Mouse (Mus musculus) neural tube, embryonic 13.5 days (tissue): ENCODE measurements around the gene Klhl8. TPM values are rescaled to one million over a fixed set of nuclear protein-coding genes. Genes with fewer than 3 reads are reported as not detected.

Source experiments
- ATAC-seq: fragments of 200-750 bp; cut with Nextera tagmentation; 2 replicates; pipeline ENCODE4 v1.8.0; 2017; ENCODE audit warnings: low read depth, mild to moderate bottlenecking, moderate TSS enrichment, moderate library complexity
- H3K27ac ChIP-seq: fragments of 300-500 bp; sonication (generic); replicated peaks from 2 replicates; pipeline ENCODE4 v1.5.1; 2015; ENCODE audit warnings: moderate library complexity, mild to moderate bottlenecking, inconsistent platforms
- H3K27me3 ChIP-seq: fragments of 300-500 bp; sonication (generic); 2 replicates; pipeline ENCODE4 v1.6.1; 2015; ENCODE audit warnings: mild to moderate bottlenecking, inconsistent platforms
- H3K36me3 ChIP-seq: fragments of 300-500 bp; sonication (generic); 2 replicates; pipeline ENCODE4 v1.6.1; 2015; ENCODE audit warnings: mild to moderate bottlenecking, inconsistent platforms
- H3K4me1 ChIP-seq: fragments of 300-500 bp; sonication (generic); replicated peaks from 2 replicates; pipeline ENCODE4 v1.6.1; 2015; ENCODE audit warnings: inconsistent platforms
- H3K4me2 ChIP-seq: fragments of 300-500 bp; sonication (generic); 2 replicates; pipeline ENCODE4 v1.6.1; 2015; ENCODE audit warnings: inconsistent platforms, mild to moderate bottlenecking, moderate library complexity
- H3K4me3 ChIP-seq: fragments of 300-500 bp; sonication (generic); 2 replicates; pipeline ENCODE4 v1.5.1; 2015; ENCODE audit warnings: mild to moderate bottlenecking, inconsistent platforms
- H3K9ac ChIP-seq: fragments of 300-500 bp; sonication (generic); 2 replicates; pipeline ENCODE4 v1.6.1; 2015; ENCODE audit warnings: moderate library complexity, mild to moderate bottlenecking, inconsistent platforms
- H3K9me3 ChIP-seq: fragments of 300-500 bp; sonication (generic); 2 replicates; pipeline ENCODE4 v1.6.1; 2016; ENCODE audit warnings: inconsistent platforms
- WGBS: fragments of 180-500 bp; shearing (Covaris S2); methylation state at CpG from one replicate; pipeline ENCODE4 v1.1.7; 2015; 5-methylcytosine and 5-hydroxymethylcytosine counted together
- polyA plus RNA-seq: library from polyadenylated mRNA; unstranded; fragments of >200 nt; fragmentation: Nextera tagmentation; extraction: Ambion mirVana; gene quantifications from 2 replicates; pipeline ENCODE4 v1.2.1, GENCODE M21; 2015

Gene Klhl8
- polyA plus RNA-seq, 1 experiment from 2014 or later = 29.2 TPM

DNA sequence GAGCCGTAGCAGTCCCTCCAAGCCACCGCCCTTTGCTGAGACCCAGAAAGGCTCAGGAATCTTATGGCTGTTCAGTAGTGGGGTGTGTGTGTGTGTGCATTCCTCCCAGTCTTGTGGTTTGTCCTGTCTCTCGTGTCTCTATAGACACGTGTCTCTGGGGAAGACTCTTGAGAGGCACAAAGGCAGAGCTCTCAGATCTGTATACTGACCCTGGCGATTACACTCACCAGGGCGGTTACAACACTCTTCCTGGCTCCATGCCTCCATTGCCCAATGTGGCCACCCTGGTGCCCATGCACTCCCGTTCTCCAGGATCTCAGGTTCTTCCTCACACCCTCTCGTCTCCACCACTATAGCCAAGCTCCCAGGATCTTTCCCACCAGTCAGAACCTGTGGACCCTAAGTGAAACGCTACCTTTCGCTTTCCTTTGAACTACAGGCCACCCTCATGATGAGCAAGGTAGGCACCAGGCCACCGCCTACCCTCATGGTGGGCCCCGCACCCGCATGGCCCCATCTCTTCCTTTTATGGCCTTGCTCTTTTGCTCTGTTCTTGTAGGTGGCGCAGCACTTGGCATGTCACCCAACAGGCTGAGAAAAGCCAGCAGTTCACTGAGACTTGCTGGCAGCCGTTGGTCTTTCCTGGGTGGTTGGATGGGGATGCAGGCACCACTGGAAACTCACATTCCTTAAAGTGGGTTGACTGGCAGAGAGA is 72.4 kb downstream of the Klhl8 start:
- Histone ChIP-seq H3K4me1 (peaks cover 12% of the 10 kb centered on the region), H3K4me2 (no peak overlapping the region), H3K9me3 (no peaks in the 10 kb centered on the region), H3K27ac (no peak overlapping the region), H3K9ac (no peak overlapping the region), H3K27me3 (no peaks in the 10 kb centered on the region), H3K4me3 (no peak overlapping the region), H3K36me3 (0 out of 2 replicates have a peak, but pooled peaks cover 18% of the 10 kb centered on the region)
- no peak for ATAC-seq
- 91% methylated on average over 15 of the region's 15 CpGs for WGBS

DNA sequence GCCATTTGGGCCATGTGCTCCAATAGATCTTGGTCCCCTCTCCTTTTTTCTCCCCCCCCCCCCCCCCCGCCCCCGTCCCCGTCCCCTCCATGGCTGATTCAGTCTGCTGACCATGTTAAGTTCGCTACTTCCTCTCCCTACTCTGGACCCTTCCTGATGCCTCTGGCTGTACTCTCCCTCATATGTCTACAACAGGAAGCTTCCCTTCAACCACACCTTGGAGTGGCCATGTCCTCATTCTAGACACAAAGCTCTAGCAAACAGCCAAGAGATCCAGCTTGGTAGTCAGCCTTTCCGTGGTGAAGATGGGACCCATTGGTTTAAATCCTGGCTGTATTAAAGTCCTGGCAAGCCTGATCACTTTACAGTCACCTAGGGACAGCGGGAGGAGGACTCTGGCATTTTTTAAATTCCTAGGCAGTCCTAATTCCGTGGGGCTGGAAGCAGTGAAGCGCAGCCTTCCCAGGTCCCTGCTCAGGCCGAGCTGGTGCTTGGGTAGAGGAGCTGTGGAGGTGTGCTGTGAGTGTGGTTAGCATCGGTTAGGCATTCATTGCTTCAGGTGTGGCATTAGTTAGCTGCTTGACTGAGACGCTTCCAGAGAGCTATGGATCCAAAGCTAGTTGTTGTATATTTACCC is 74.8 kb downstream of the Klhl8 start:
- Histone ChIP-seq H3K4me1 (peaks cover 12% of the 10 kb centered on the region), H3K9ac (no peak overlapping the region), H3K36me3 (0 out of 2 replicates have a peak, but pooled peaks cover 12% of the 10 kb centered on the region), H3K9me3 (no peaks in the 10 kb centered on the region), H3K4me2 (no peak overlapping the region), H3K27ac (no peak overlapping the region), H3K27me3 (no peaks in the 10 kb centered on the region), H3K4me3 (no peak overlapping the region)
- 84% methylated on average over 10 of the region's 11 CpGs for WGBS
- no peak for ATAC-seq

DNA sequence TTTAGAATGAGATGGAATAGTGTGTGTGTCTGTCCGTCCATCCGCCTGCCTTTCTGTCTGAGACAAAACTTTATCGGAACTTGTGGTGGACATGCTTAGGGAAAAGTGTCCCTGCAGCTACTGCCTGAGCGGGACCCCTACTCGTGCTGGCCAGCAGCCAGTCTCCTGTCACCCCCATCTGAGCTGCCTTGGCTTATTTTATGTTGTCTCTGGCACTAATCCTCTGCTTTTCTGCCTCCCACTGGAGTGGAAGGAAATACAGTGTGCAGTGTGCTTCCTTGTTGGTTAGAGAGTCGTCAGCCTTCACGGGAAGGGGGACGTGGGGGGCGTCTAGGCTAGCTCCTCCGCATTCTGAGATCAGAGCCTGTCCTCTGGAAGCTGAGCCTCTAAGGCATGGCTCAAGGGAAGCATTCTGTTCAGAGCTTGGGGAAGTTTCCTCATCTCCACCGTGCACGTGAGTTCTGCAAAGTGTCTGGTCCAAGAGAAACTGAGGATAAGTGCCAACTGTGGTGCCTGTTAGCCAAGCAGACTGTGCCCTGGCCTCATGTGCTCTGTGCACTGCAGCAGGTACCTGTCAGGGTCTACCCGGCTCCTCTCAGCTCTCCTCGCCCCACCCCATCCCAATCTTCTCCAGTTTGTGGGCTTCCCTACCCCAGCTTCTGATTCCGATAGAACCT is 75.5 kb downstream of the Klhl8 start:
- Histone ChIP-seq H3K9ac (no peak overlapping the region), H3K36me3 (0 out of 2 replicates have a peak, but pooled peaks cover 12% of the 10 kb centered on the region), H3K27ac (no peak overlapping the region), H3K4me2 (no peak overlapping the region), H3K9me3 (no peaks in the 10 kb centered on the region), H3K4me1 (peaks cover 12% of the 10 kb centered on the region), H3K27me3 (no peaks in the 10 kb centered on the region), H3K4me3 (no peak overlapping the region)
- ATAC-seq = no peak
- 82% methylated on average over 15 of the region's 15 CpGs for WGBS

DNA sequence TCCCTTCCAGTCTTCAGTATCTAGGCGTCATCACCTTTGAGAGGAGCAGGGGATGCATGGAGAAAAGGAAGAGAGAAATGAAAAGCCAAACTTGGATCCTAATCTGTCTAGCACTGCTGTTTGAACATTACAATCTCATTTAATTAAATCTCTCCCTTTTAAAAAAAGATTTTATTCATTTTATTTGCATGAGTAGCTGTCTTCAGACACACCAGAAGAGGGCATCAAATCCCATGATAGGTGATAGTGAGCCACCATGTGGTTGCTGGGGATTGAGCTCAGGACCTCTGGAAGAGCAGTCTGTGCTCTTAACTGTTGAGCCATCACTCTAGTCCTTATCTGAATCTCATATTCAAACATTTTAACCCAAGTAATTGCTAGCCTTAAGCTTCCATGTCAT is 80.2 kb downstream of the Klhl8 start:
- Histone ChIP-seq H3K36me3 (peaks cover 12% of the 10 kb centered on the region; the same call in 1 of the 2 replicates), H3K27me3 (no peaks in the 10 kb centered on the region), H3K9ac (no peak overlapping the region), H3K4me3 (no peak overlapping the region), H3K9me3 (no peaks in the 10 kb centered on the region), H3K4me2 (no peak overlapping the region), H3K4me1 (peaks cover 4% of the 10 kb centered on the region), H3K27ac (no peak overlapping the region)
- ATAC-seq = no peak
- 96% methylated on average over 1 of the region's 1 CpGs for WGBS

DNA sequence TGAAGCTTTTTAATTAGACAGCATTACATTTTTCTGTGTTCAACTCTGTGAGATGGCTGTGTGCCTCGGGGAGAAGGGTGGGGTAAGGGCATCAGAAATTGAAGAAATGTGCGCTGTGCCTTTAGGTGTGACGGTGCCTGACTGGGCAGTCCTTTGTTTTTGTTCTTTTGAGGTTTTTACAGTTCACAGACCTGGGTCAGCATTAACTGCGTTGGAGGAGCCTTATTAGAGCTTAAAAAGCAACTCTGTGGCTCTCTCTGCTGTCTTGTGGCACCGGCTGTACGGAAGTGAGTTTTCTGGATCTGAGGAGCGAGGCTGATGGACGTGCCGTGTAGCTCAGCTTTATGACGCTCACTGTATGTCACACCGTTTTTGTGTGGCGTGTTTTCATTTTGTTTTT is 81.9 kb downstream of the Klhl8 start:
- H3K27ac ChIP-seq = no peak overlapping the region
- H3K9me3 ChIP-seq = no peaks in the 10 kb centered on the region
- no peak for ATAC-seq
- no peak overlapping the region for H3K4me2 ChIP-seq
- H3K4me1 ChIP-seq = no peaks in the 10 kb centered on the region
- H3K36me3 ChIP-seq = peaks cover 6% of the 10 kb centered on the region; the same call in 1 of the 2 replicates
- H3K4me3 ChIP-seq = no peak overlapping the region
- no peak overlapping the region for H3K9ac ChIP-seq
- 77% methylated on average over 12 of the region's 12 CpGs for WGBS
- no peaks in the 10 kb centered on the region for H3K27me3 ChIP-seq

DNA sequence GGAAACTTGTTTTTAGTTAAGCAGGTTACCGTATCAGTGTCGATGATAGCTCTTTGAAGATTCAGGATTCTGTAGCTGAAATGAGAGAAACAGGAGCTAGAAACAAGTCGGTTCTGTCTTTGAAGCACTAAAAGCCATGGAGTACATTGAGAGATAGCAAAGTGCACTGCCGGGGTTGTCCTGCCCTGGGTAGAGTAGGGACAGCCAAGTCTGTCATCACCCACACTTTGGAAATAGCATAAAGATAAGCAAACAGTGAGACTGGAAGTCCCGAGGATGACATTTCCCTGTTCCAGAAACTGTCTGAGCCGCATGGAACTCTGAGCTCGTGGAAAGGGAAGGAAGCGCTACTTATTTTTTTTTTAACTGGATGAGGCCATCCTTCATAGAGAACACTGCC is 82.3 kb downstream of the Klhl8 start:
- Histone ChIP-seq H3K9ac (no peak overlapping the region), H3K27me3 (no peaks in the 10 kb centered on the region), H3K9me3 (no peaks in the 10 kb centered on the region), H3K27ac (no peak overlapping the region), H3K4me1 (no peaks in the 10 kb centered on the region), H3K4me2 (no peak overlapping the region), H3K4me3 (no peak overlapping the region), H3K36me3 (peaks cover 4% of the 10 kb centered on the region; the same call in 1 of the 2 replicates)
- no peak for ATAC-seq
- WGBS = 88% methylated on average over 8 of the region's 8 CpGs

DNA sequence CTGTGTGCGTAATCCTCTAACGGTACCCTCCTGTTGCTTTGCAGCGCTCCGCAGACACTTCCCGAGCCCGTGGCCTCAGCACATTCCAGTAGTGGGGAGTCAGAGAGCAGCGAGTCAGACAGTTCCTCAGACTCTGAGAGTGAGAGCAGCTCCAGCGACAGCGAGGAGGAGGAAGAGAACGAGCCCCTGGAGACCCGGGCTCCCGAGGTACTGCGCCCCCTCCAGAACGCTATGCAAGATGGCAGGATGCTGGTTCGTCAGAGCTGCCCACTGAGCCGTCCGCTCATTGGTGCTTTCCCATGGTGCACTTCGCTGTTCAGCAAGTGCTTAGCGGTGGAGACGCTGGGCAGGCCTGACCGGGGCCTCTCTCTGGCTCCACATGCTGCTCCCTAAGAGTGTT is 82.8 kb downstream of the Klhl8 start:
- H3K27me3 ChIP-seq = no peaks in the 10 kb centered on the region
- no peak overlapping the region for H3K4me2 ChIP-seq
- WGBS = 82% methylated on average over 21 of the region's 21 CpGs
- no peak overlapping the region for H3K4me3 ChIP-seq
- no peak for ATAC-seq
- H3K9ac ChIP-seq = no peak overlapping the region
- H3K27ac ChIP-seq = no peak overlapping the region
- no peaks in the 10 kb centered on the region for H3K9me3 ChIP-seq
- H3K4me1 ChIP-seq = no peaks in the 10 kb centered on the region
- H3K36me3 ChIP-seq = no peaks in the 10 kb centered on the region; the same call in 1 of the 2 replicates

DNA sequence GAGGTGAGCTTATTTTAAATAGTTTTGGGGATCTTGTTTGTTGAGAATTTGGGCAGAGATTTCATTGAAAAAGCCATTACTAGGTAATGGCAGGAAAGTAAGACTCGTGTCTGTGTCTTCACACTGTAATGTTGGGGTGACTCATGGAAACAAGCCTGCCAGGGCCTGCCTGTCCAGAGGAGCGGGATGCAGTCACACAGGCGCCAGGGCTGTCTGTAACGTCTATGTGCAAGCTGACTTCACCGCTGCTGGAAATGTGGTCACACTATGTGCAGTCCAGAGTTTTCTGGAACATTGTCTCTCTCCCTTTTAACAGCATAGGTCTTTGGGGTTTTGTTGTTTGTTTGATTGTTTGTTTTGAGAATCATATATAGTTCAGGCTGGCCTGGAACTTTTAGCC is 88.1 kb downstream of the Klhl8 start:
- H3K4me3 ChIP-seq = no peak overlapping the region
- no peak for ATAC-seq
- H3K27me3 ChIP-seq = no peaks in the 10 kb centered on the region
- no peak overlapping the region for H3K9ac ChIP-seq
- H3K9me3 ChIP-seq = no peaks in the 10 kb centered on the region
- H3K36me3 ChIP-seq = no peaks in the 10 kb centered on the region; the same call in 1 of the 2 replicates
- 92% methylated on average over 5 of the region's 5 CpGs for WGBS
- H3K27ac ChIP-seq = no peak overlapping the region
- 0 out of 2 replicates have a peak, but pooled peaks cover 4% of the 10 kb centered on the region for H3K4me1 ChIP-seq
- no peak overlapping the region for H3K4me2 ChIP-seq

DNA sequence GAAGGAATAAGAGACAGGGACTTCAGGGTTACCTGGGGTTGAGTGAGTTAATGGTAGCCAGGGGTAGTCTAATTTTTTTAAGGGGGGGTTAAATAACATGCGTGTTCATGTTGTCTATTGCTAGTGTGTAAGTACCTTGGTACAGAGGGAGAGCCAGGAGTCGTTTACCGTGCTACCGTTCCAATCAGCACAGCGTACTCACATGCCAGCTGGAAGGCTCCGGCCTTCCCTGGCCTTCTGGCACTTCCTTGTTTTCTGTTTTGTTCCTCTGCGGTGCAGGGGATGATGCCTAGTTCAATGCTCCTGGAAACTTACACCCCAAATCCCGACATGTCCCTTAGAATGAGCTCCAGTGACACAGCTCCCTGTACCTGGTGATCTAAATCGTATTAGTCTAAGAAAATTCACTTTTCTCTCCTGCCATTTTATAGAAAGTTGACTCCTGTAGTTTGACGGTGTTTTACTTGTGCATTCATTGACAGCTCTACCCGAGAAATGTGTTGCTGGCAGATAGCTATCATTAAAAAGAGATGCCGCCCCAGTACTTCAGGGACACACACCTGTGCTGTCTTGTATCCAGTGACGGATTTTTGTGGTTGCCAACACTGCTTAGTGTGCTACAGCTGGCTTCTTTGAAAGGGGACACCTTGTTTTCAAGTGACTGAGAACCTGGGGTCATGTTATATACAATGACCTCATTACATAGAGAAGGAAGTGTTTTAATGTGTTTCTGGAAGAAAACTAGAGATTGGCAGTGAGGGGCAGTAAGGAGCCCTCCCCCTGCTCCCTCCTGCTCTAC is 89.4 kb downstream of the Klhl8 start:
- H3K27me3 ChIP-seq = no peaks in the 10 kb centered on the region
- ATAC-seq = no peak
- 0 out of 2 replicates have a peak, but pooled peaks cover 4% of the 10 kb centered on the region for H3K4me1 ChIP-seq
- no peak overlapping the region for H3K4me2 ChIP-seq
- H3K36me3 ChIP-seq = no peaks in the 10 kb centered on the region; the same call in 1 of the 2 replicates
- no peak overlapping the region for H3K9ac ChIP-seq
- WGBS = 87% methylated on average over 13 of the region's 13 CpGs
- H3K4me3 ChIP-seq = no peak overlapping the region
- H3K9me3 ChIP-seq = no peaks in the 10 kb centered on the region
- no peak overlapping the region for H3K27ac ChIP-seq

DNA sequence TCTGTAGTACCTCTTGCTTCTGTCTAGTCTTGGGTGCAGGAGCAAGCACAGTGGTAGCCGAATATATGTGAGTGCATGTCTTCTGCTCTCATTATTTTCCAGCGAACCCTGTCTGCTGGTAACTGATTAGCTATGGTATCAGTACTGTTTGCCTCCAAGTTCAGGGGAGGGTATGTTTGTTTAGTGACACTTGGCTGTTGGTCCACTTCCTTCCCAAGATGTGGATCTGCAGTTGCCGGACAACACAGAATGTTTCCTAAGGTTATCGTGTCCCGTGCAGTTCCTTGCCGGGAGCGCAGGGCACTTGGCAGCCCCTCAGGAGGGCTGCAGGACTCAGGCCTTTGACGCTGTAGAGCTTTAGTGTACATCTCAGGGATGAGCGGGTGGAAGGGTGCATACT is 90.0 kb downstream of the Klhl8 start:
- Histone ChIP-seq H3K9ac (no peak overlapping the region), H3K36me3 (no peaks in the 10 kb centered on the region), H3K27me3 (no peaks in the 10 kb centered on the region), H3K4me2 (no peak overlapping the region), H3K9me3 (no peaks in the 10 kb centered on the region), H3K4me1 (0 out of 2 replicates have a peak, but pooled peaks cover 4% of the 10 kb centered on the region), H3K27ac (no peak overlapping the region), H3K4me3 (no peak overlapping the region)
- no peak for ATAC-seq
- 85% methylated on average over 9 of the region's 9 CpGs for WGBS

DNA sequence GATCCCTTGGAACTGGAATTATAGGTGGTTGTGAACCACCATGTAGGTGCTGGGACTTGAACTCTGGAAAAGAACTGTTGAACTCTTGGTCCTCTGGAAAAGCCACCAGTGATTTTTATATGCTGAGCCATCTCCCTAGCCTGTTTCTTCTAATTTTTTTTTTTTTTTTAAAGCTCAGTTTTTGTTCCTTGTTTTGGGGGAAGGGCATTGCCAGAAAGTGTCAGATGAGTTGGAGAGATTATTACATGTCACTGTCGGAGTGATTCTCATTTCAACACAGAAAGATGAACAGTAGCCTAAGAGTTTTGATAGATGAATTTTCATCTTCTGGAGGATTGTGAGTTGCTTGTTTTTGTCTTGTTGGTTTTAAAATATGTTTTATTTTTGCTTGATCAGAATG is 91.4 kb downstream of the Klhl8 start:
- no peaks in the 10 kb centered on the region for H3K36me3 ChIP-seq
- 0 out of 2 replicates have a peak, but pooled peaks cover 4% of the 10 kb centered on the region for H3K4me1 ChIP-seq
- no peak overlapping the region for H3K27ac ChIP-seq
- H3K4me3 ChIP-seq = no peak overlapping the region
- no peaks in the 10 kb centered on the region for H3K9me3 ChIP-seq
- ATAC-seq = no peak
- no peak overlapping the region for H3K4me2 ChIP-seq
- WGBS = 90% methylated on average over 1 of the region's 1 CpGs
- no peaks in the 10 kb centered on the region for H3K27me3 ChIP-seq
- H3K9ac ChIP-seq = no peak overlapping the region
